Mouse (Mus musculus) intestine, embryonic 16.5 days (tissue): ENCODE results near the gene Cfl2. TPM values are rescaled to one million over a fixed set of nuclear protein-coding genes. Genes with fewer than 3 reads are reported as not detected.

Source experiments
- ATAC-seq: fragments of 200-750 bp; cut with Nextera tagmentation; 2 replicates; pipeline ENCODE4 v1.8.0; 2017; ENCODE audit warnings: moderate TSS enrichment, moderate library complexity
- H3K27ac ChIP-seq: fragments of 300-500 bp; sonication (generic); 2 replicates; pipeline ENCODE4 v1.5.1; 2014; ENCODE audit warnings: mild to moderate bottlenecking, low read length
- H3K27me3 ChIP-seq: fragments of 300-500 bp; sonication (generic); replicated peaks from 2 replicates; pipeline ENCODE4 v1.6.1; 2014; ENCODE audit warnings: low read length, control low read depth, mixed read lengths; ENCODE audit not compliant: control insufficient read depth, insufficient read depth
- H3K36me3 ChIP-seq: fragments of 300-500 bp; sonication (generic); 2 replicates; pipeline ENCODE4 v1.6.1; 2014; ENCODE audit warnings: low read length, control low read depth; ENCODE audit not compliant: control insufficient read depth, insufficient read depth
- H3K4me1 ChIP-seq: fragments of 300-500 bp; sonication (generic); 2 replicates; pipeline ENCODE4 v1.6.1; 2014; ENCODE audit warnings: low read length, control low read depth, mixed read lengths; ENCODE audit not compliant: control insufficient read depth, insufficient read depth
- H3K4me2 ChIP-seq: fragments of 300-500 bp; sonication (generic); 2 replicates; pipeline ENCODE4 v1.6.1; 2014; ENCODE audit warnings: low read depth, low read length, control low read depth
- H3K4me3 ChIP-seq: fragments of 300-500 bp; sonication (generic); 2 replicates; pipeline ENCODE4 v1.5.1; 2014; ENCODE audit warnings: mild to moderate bottlenecking, low read length
- H3K9ac ChIP-seq: fragments of 300-500 bp; sonication (generic); 2 replicates; pipeline ENCODE4 v1.6.1; 2014; ENCODE audit warnings: low read depth, low read length
- H3K9me3 ChIP-seq: fragments of 300-500 bp; sonication (generic); 2 replicates; pipeline ENCODE4 v1.6.1; 2016; ENCODE audit warnings: low read length, control low read depth; ENCODE audit not compliant: control insufficient read depth
- WGBS: fragments of 180-500 bp; shearing (Covaris S2); extraction: QIAGEN DNeasy Blood & Tissue Kit; methylation state at CpG from one replicate; pipeline ENCODE4 v1.1.7; 2014; 5-methylcytosine and 5-hydroxymethylcytosine counted together
- polyA plus RNA-seq: library from polyadenylated mRNA; unstranded; fragments of >200 nt; fragmentation: Nextera tagmentation; extraction: Ambion mirVana; gene quantifications from 2 replicates; pipeline ENCODE4 v1.2.1, GENCODE M21; 2015

The Cfl2 gene
- polyA plus RNA-seq, 1 experiment from 2014 or later, result 157 TPM

GRCm38 (mm10) chr12:54819181-54819935, 43.3 kb downstream of the Cfl2 start:
- Histone ChIP-seq H3K4me2 (no peak overlapping the region), H3K27ac (0 out of 2 replicates have a peak overlapping the region, but pooled peaks have one; percentile 15), H3K9me3 (no peaks in the 10 kb centered on the region), H3K4me3 (no peak overlapping the region), H3K36me3 (no peaks in the 10 kb centered on the region), H3K9ac (no peak overlapping the region), H3K27me3 (no peaks in the 10 kb centered on the region), H3K4me1 (peaks cover 5% of the 10 kb centered on the region; the same call in 1 of the 2 replicates)
- peak; percentile 79 for ATAC-seq
- 52% methylated on average over 6 of the region's 6 CpGs for WGBS

- ATAC-seq, result no peak
These were observed 52.5 kb downstream of the Cfl2 start for GRCm38 (mm10) chr12:54810142-54810541.

More at GRCm38 (mm10) chr12:54810142-54810541, 52.5 kb downstream of the Cfl2 start:
- WGBS, result 59% methylated on average over 2 of the region's 2 CpGs
- H3K4me1 ChIP-seq, result no peaks in the 10 kb centered on the region
- H3K9me3 ChIP-seq, result no peaks in the 10 kb centered on the region
- no peak overlapping the region for H3K4me3 ChIP-seq
- no peaks in the 10 kb centered on the region for H3K36me3 ChIP-seq
- no peaks in the 10 kb centered on the region for H3K27me3 ChIP-seq
- H3K9ac ChIP-seq, result no peak overlapping the region
- H3K27ac ChIP-seq, result no peak overlapping the region
- H3K4me2 ChIP-seq, result no peak overlapping the region

Other genes starting within 250 kb of the Cfl2 start
- gene Sptssa, start 206.3 kb downstream of the Cfl2 start, polyA plus RNA-seq, result 234 and 236 TPM in 2 replicates
- gene Eapp, start 167.0 kb downstream of the Cfl2 start, polyA plus RNA-seq, result 57.8 and 60.9 TPM in 2 replicates
- gene Snx6, start 67.2 kb downstream of the Cfl2 start, polyA plus RNA-seq, result 147 and 155 TPM in 2 replicates
- not detected in 2 replicates for gene Gm20403, start 123.7 kb upstream of the Cfl2 start, polyA plus RNA-seq
- 17.9 and 19.4 TPM in 2 replicates for gene Baz1a, start 151.5 kb upstream of the Cfl2 start, polyA plus RNA-seq
- 29.1 and 31.2 TPM in 2 replicates for gene 2700097O09Rik, start 217.2 kb upstream of the Cfl2 start, polyA plus RNA-seq
- gene Srp54a, start 217.4 kb upstream of the Cfl2 start, polyA plus RNA-seq, result 157 and 165 TPM in 2 replicates